Mouse (Mus musculus) ES-E14 (cell line): ENCODE measurements around the gene Cntn3.

Experiments used
- CHD2 ChIP-seq: IDR thresholded peaks from 2 replicates; pipeline ENCODE4 v1.6.1; 2014; ENCODE audit warnings: mild to moderate bottlenecking, low read depth, low read length, inconsistent platforms
- ZC3H11A ChIP-seq: IDR thresholded peaks from 2 replicates; pipeline ENCODE4 v1.6.1; 2012; ENCODE audit warnings: low read depth, mild to moderate bottlenecking, inconsistent platforms, low read length, borderline replicate concordance

DNA sequence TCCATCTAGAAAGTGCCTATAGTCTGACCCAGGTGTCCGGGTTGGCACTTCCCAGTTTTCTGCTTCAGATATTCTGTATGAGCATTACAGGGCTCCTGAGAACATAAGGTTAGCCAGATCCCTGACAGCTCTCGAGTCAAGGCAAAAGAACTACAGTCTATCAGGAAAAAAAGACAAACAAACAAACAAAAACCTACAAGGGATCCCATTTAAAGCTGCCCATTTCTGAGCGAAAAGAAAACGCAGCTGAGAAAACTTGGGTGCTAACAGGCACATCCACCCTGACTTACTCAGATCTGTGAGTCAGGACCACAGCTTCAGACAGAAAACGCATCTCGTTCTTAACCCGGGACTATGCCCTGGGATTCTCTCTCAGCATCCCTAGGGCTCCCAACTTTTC lies 9.5 kb downstream of the Cntn3 start:
- TF ChIP-seq ZC3H11A, result no peak
- TF ChIP-seq CHD2, result no peak
